Mouse (Mus musculus) CD4-positive, CD25-positive, alpha-beta regulatory T cell, adult 4 months (primary cell): ENCODE data around the gene Rspry1. TPM values are rescaled to one million over a fixed set of nuclear protein-coding genes. Genes with fewer than 3 reads are reported as not detected.

Source experiments
- ATAC-seq: one replicate; pipeline ENCODE4 v1.8.0; 2017
- polyA plus RNA-seq, 2 experiments: library from polyadenylated mRNA; unstranded; fragments of 100-300 nt; shearing (Covaris generic); gene quantifications; one replicate each; pipeline ENCODE4 v1.2.1; 2017

The Rspry1 gene
- polyA plus RNA-seq, 2 experiments from 2014 or later = 25.3 to 29.6 TPM

DNA sequence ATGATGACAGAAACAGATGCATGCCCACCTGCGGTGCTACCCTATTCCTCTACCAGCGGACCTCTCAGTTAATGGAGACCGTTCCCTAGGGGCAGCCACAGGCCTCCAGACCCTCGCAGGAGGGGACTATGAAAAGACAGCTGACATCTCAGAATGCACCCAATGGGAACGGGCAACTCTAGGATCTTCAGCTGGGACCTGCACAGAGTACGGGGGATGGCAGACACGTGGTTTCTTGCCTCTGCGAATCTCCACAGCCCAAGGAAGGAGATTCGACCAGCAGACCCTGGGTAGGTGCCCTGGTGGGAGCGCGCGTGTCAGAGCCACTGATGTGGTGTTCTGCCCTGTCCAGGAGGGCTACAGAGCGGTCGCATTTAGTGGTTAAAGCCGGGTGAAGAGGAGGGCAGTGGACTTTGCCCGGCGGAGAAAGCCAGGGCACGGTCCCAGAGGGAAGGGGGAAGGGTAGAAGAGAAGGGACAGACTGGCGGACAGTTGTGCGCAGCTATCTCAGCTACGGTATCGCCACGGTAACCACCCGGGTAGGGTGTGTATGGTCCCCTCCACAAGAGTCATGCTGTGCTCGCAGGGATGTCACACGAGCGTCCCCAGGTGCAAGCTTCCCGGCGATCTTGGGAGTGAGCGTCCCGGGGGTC is 93.7 kb downstream of the Rspry1 start:
- ATAC-seq = no peak

DNA sequence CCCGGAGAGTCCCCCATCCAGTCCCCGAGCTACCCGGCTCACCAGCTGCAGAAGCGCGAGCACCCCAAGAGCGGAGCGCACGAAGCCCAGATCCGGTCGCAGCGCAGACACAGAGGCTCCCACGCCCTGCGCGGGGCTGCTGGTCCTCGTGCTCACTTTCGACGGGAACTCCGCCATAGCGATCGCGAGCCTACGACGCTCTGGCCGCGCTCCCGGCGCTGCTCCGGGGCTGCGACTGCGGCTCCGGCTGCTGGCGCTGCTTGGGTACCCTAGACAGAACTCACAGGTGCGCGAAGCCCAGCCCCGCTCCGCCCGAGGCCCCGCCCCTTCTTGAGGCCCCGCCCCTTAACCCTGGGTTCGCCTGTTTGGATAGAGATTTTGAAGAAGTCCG is 94.3 kb downstream of the Rspry1 start, which contains the start of gene Pllp:
TSS of gene Pllp (minus strand) at position 285 of the 391 bp plus-strand sequence.
- peak; percentile 41 for ATAC-seq

DNA sequence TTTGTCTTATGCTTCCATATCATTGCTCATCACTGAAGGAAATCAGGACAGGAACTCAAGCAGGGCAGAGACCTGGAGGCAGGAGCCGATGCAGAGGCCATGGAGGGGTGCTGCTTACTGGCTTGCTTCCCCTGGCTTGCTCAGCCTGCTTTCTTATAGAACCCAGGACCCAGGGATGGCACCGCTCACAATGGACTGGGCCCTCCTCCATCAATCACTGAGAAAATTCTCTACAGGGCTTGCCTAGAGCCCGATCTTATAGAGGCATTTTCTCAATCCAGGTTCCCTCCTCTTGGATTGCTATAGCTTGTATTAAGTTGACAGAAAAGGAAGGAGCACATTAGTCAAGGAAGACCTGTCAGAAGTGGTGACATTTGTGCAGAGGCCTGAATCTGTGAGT is 94.8 kb downstream of the Rspry1 start:
- ATAC-seq = no peak

DNA sequence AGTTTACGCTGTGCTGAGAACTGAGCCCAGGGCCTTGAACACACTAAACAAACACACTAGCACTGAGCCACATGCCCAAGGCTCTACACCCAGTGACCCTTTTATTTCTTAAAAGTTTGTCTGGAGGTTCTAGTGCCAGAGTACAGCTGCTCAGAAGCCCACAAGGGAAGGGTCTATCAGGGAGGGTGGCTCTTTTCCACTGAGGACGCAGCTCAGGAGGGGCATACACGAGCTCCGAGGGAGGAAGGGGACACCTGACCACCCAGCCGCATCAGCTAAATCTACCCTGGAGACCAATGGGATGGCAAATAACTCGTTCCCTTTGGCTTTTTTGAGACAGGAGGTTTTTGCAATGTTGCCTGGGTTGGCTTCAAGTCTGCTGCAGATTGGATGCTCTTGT is 96.2 kb downstream of the Rspry1 start:
- ATAC-seq = no peak

DNA sequence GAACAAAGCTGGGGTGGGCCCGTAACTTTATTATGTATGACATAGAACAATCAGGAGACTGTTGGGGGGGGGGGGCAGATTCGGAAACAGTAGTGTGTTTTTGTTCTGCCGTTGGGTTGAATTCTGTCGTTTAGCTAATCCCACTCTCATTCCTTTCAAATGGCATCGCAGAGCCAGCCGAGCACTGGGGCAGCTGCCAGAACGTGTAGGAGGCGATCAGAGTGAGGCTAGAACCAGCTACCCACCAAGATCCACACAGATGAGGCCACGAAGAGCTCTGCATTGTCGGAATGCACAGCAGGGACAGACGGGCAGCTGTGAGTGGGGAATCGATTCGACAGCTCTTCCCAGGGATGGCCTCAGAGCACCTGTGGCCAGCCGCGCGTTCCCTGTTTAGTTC is 97.6 kb downstream of the Rspry1 start:
- ATAC-seq = no peak

DNA sequence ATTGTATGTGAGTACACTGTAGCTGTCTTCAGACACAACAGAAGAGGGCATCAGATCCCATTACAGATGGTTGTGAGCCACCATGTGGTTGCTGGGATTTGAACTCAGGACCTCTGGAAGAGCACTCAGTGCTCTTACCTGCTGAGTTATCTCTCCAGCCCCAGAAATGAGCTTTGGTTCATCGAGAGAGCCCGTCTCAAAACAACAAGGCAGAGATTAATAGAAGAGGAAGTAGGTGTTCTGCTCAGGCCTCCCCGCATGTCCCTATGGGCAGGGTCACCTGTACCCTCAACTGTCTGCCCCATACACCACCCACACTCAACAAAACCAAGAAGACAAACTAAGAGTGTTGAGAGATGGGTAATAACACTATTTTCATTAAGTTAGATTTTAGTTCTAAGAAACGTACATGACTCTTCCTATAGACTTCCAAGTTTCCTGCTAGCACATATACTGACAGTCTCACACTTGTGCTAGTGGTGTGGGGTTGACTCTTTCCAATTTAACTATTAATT is 98.7 kb downstream of the Rspry1 start:
- no peak for ATAC-seq

DNA sequence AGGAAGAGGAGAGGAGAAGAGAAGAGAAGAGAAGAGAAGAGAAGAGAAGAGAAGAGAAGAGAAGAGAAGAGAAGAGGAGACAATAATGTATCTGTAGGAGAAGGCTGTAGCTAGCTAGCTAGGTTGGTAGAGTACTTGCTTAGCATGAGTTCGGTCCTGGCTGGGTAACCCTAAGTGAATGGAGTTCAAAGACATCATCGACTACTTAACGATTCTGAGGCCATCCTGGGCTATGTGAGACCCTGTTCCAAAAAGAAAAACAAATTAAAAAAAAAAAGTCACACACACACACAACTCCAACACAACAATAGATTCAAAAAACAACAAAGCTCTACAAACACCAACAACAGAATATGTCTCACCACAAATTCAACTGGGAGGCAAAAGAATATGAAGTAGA is 100.4 kb downstream of the Rspry1 start:
- ATAC-seq = no peak

DNA sequence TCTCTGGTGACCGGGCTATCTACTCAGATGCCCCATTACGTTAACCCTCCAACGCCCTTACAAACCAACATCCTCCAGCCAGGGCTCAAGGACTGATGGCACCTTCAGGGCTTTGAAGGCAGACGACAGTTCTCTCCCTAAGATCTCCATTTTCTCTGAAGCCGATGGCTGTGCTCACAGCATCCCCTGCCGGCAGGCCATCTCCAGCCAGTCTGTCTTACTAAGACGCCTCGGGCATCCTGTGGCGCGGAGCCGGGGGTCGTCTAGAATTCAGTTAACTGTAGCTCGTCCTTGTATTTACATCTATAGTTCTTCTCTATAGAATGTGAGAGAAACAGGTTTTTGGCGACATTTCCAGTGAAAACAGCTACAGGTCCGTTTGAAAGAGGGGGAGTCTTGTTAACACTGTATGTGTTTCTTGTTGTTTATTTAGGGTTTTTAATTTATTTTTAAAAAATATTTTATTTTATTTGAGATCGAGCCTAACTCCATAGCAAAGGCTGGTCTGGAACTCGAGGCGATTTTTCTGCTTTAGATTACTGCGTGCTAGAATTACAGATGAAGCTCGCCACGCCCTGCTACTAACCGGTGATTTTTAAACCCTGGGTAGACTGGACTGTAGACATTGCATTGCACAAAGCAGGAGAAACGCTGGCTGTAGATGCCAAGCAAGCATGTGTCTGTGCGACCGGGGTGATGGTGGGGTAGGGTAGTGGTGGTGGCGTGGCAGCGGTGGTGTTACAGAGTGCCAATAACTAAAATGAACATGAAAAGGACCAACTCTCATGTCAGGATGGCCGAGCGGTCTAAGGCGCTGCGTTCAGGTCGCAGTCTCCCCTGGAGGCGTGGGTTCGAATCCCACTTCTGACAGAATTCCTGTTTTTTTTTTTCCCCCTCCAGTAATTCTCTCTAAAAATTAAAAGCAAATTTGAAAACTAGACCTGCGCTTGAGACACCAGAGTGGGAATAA is 101.4 kb downstream of the Rspry1 start:
- ATAC-seq = peak; percentile 64

DNA sequence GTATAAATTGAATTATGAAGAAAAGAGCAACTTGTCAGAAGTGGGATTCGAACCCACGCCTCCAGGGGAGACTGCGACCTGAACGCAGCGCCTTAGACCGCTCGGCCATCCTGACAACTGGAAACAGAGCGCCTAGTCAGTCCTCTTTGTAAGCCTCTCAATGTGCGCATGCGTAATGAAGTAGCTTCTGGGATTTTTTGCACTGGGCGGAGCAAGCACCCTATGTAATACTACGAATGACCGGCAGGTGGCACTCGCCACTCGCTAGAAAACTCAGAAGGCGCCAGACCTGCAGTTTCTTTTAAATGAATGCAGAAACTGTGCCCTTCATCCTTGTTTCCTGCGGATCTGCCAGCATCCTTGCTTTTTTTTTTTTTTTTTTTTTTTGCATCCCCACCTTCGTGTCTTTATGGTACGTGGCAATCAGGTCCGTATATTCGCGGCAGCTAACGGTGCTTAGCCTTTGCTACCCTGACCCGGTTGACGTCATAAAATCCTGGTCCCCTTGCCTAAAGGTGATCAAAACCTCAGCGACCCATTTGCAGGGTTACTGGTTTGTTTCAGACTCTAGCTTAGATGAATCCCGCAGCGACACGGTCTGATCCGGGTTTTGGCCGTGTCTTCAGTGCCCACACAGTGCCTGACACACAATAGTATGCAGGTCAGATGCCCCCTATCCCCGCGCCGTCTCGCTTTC is 102.4 kb downstream of the Rspry1 start:
- ATAC-seq = peak; percentile 73

DNA sequence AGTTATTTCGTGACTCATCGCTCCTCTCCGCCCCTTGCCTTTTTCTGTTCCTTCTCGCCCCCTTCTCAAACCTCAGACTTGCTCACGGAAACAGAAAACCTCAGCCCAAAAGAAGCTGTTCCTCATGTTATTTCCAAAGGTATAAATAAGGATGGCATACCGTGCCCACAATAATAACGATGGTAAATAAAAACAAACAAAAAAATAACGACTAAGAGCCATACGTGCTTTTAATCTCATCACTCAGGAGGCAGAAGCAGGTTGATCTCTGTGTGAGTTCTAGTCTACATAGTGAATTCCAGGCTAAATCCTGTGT is 102.9 kb downstream of the Rspry1 start:
- ATAC-seq = no peak

DNA sequence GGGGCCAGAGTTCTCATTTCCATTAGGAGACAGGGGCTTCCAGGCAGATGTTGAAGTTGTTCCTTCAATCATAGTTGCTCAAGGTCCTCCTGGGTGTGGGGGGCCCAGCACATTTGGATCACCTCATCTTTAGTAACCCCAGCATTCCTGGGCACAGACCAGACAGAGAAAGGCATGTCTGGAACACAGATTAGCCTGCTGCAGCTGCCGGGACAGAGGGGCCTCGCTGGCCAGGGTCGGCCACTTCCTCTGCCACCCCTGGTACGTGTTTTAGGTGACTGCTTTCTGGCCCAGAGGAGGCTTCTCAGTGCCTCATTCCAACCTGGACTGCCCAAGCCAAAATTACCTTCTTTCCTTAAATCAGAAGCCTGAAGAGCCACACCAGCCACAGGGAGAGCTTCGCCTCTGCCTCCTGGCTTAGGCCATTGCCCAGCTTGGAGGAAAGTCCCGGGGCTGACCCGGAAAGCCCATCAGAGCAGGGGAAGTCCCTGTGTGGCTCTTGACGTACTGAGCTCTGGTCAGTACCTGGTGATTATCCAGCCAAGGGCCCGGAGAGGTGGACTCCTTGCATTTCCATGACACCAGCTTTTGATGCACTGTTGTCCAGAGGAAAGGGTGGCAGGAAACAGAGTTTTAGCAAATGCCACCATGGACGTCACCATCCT is 104.0 kb downstream of the Rspry1 start:
- ATAC-seq = no peak

DNA sequence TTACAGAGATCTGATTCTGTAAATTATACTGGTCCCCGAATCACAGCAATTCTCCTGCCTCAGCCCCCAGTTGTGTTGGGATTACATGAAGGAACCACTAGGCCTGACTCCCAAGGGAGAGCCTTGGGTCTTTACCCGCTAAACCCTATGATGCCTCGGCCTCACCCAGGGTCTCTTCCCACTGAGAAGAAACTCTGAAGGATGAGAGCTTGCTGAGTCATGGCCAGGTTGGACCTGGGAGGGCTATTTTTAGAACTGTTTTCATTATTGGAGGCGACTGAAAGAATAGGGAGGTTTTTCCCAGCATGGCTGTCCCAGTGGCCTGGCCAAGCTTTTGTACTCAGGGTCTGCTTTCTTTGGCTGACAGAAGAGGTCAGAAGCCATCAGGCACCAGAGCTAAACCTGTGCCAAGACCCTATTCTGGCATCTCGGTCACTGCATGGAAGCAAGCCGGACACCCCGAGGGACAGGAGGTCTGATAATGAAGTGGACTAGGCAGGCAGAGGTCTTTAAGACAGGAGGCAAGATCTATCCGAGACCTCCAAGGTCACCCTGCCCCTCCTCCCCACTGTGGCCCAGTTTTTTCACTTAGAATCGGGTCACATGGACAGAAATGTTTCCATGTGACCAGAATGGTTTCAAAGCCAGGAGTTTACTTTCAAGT is 105.1 kb downstream of the Rspry1 start:
- no peak for ATAC-seq

Other genes with a start within 250 kb of the Rspry1 start
- gene Herpud1, start 215.5 kb upstream of the Rspry1 start, polyA plus RNA-seq = 100 to 1,000 TPM; 177 to 183 TPM
- gene Nlrc5, start 167.6 kb upstream of the Rspry1 start, polyA plus RNA-seq = 100 to 1,000 TPM; 186 to 214 TPM
- gene Cpne2, start 68.9 kb upstream of the Rspry1 start, polyA plus RNA-seq = under 1 TPM; 0.39 to 0.92 TPM
- gene Fam192a, start 60 bp downstream of the Rspry1 start, polyA plus RNA-seq = 10 to 100 TPM; 80.6 to 84.1 TPM
- 10 to 100 TPM; 22.2 to 28.4 TPM for gene Arl2bp, start 64.7 kb downstream of the Rspry1 start, polyA plus RNA-seq
- under 1 TPM in 1 of 2 experiments, not detected in 1; 0.47 TPM for gene Pllp, start 94.3 kb downstream of the Rspry1 start, polyA plus RNA-seq
- not detected for gene Ccl22, start 143.7 kb downstream of the Rspry1 start, polyA plus RNA-seq
- not detected for gene Cx3cl1, start 170.1 kb downstream of the Rspry1 start, polyA plus RNA-seq
- not detected for gene Ccl17, start 208.5 kb downstream of the Rspry1 start, polyA plus RNA-seq
- gene Coq9, start 236.4 kb downstream of the Rspry1 start, polyA plus RNA-seq = 10 to 100 TPM; 45.6 to 67.5 TPM
- 100 to 1,000 TPM in 1 of 2 experiments, 10 to 100 TPM in 1; 79.2 to 108 TPM for gene Ciapin1, start 236.4 kb downstream of the Rspry1 start, polyA plus RNA-seq